Mouse (Mus musculus): ENCODE results near the gene Vegfa.

Gene Vegfa

DNA sequence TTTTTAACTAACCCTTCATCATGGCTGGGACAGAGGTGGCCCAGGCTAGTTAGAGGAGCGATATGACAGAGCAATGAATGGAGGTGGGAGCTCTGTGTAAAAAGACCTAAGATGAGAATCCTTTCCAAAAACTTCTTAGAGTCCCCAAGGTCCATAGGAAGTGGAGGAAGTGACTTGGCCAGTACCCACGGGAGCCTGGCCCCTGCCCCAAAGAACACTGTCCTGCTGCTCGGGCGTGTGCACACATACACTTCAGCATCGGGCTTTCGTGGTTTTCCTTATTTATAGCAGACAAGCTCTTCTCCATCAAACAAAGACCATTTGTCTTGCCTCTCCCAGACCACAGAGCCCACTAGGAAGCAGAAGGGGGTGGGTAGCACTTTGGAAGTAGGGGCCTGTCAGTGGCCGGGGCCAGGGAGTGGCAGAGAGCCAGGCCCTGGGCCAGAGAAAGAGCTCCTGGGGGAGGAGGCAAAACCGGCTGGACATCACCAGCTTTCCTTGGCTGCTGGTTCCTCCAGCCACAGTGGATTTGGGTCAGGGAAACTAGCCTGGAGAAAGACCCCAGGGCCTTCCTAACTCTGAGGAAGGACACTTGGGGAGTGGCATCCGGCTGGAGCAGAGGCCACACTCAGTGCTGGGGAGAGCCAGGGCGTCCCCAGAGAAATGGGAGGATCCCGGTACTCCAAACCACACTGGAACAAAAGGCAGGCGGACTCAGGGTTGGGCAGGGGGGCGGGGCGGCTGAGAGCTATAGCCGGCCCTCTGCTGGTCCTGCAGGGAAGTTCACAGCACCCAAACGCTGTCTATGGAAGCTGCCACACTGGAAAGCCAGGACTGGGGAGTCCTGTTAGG is 4.9 kb downstream of the Vegfa start:
- CTCF ChIA-PET: interaction anchor here (0.5 to 0.7 kb wide), 3 partner anchors 29 to 293 kb away, joined by 3 to 6 read pairs (median 5); partner anchors contain the start of gene 1600014C23Rik

DNA sequence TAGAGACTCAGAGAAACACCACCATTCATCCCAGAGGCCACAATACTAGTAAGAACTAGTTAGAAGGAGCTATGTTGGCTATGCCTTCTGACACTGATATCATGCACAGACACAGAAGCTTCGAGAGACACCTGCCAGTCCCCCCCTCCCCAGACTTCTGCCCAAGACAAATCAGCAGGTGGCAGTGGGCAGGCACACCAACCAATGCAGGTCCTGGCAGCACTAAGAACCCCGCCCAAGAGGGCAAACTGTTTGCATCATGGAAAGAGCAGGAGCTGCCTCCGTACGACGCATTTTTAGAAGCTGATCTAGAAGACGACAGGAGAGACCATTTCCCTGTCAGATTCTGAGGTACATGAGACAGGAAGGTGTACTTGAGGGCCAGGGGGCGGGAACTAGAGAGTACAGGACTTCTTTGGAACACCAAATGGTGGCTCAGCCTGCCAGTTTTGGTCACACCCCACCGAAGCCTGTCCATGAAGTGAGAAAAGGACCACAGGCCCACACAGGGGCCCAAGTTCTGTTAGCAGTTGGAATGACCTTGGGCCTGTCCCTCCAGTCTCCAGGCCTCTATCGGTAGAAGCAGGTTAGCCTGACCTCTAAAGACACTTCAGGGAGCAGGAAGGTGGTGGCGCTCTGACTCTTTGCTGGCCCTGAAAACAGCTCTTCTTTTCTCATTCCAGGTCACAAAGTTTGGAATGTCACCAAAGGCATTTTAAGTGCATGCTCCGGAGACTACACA is 6.1 kb downstream of the Vegfa start:
- CTCF ChIA-PET: no interaction called here

DNA sequence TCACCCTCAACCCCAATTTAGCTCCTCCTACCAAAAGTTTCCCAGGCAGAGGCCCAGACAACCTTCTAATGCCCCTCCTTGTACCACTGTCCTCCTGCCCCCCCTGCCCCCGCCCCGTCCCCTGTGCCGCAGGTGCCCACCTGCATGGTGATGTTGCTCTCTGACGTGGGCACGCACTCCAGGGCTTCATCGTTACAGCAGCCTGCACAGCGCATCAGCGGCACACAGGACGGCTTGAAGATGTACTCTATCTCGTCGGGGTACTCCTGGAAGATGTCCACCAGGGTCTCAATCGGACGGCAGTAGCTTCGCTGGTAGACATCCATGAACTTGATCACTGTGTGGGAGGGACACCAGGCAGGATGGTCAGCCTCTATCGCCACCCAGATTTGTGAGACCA is 7.0 kb downstream of the Vegfa start:
- CTCF ChIA-PET: no interaction called here

GRCm38 (mm10) chr17:46024192-46024591 is 8.0 kb downstream of the Vegfa start:
- CTCF ChIA-PET: no interaction called here

- CTCF ChIA-PET: no interaction called here
Measured at GRCm38 (mm10) chr17:46023572-46023971, 8.6 kb downstream of the Vegfa start.

- CTCF ChIA-PET: no interaction called here
Measured at GRCm38 (mm10) chr17:46022934-46023333, 9.2 kb downstream of the Vegfa start.

DNA sequence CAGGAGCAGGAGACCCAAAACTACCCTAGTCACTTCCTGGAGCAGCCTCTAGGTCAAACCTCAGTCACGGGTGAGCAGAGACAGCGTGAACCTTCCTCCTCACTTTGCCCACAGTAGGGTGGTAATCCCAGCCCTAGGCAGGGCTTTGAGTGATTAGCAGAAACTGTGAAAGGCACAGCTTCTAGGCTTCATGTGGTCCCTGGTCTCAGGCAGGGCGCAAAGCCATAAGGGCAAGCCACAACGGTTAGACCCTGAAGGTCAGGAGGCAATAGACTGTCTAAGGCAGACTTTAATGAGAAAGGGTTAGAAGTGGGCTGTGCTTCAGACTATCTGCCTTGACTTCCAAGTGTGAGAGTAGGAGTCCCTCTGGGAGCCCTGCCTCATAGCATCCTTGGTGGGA is 9.7 kb downstream of the Vegfa start:
- CTCF ChIA-PET: no interaction called here

- CTCF ChIA-PET: no interaction called here
Measured at GRCm38 (mm10) chr17:46021760-46022159, 10.4 kb downstream of the Vegfa start.

GRCm38 (mm10) chr17:46021173-46021572 is 11.0 kb downstream of the Vegfa start:
- CTCF ChIA-PET: no interaction called here

DNA sequence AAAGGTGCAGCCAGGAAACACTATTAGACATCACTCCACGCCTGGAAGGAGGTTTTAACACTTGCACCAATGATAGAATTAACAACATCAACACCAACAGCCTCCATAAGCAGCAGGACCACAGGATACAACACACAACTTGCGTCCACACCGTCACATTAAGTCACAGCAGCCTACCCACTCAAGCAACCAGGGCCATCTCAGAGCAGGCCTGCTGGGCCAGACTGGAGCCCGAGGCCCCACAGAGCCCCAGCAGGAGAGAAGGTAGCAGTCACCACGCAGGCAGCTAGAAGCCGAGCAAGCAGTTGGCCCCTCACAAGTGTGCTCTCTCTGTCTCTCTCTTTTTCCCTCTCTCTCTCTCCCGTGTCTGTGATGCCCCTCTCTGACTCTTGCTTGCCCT is 11.6 kb downstream of the Vegfa start:
- CTCF ChIA-PET: no interaction called here

DNA sequence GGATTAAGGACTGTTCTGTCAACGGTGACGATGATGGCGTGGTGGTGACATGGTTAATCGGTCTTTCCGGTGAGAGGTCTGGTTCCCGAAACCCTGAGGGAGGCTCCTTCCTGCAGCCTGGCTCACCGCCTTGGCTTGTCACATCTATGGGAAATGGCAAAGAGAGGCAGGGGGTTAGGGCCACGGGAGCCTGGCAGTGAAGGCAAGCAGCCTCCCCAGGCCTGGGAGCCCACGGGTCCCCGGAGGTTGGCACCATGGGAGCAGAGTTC is 13.5 kb downstream of the Vegfa start:
- CTCF ChIA-PET: no interaction called here

DNA sequence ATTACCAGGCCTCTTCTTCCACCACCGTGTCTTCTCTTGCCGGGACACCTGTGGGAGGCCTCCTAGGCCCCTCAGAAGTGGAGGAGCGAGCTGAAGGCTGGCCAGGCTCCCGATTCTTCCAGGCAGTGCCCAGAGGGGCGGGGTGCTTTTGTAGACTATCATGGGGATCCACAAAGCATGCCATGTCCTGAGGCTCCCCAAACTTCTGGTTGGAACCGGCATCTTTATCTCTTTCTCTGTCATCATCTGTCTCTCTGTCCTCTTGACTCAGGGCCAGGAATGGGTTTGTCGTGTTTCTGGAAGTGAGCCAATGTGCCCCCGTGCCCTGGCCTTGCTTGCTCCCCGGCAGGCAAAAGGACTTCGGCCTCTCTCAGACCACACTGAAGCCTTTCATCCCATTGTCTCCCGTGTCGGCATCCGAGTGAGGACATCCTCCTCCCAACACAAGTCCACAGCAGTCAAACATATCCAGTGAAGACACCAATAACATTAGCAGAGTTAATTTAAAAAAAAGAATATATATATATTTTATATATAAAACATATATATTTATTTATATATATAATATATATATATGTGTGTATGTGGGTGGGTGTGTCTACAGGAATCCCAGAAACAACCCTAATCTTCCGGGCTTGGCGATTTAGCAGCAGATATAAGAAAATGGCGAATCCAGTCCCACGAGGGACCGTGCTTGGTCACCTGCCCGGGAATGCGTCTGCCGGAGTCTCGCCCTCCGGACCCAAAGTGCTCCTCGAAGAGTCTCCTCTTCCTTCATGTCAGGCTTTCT is 14.0 kb downstream of the Vegfa start:
- CTCF ChIA-PET: no interaction called here

DNA sequence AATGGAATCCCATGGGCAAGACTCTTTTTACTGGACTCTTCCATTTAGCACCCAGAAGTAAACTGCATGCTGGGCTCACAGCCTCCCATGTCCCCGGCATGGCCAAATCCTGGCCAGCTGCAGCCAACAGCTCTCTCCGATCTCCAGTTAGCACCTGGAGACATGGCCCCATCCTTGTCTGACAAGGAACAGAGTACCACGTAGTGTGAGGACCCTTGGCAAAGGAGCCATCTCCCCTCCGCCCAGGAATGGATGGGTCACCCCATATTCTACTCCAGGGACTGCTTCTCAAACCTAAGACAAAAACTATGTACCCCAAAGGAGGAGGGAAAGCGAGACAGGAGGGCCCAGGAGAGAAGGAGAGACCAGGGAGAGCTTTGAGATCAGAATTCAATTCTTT is 15.6 kb downstream of the Vegfa start:
- CTCF ChIA-PET: no interaction called here

GRCm38 (mm10) chr17:46015967-46016366 is 16.2 kb downstream of the Vegfa start:
- CTCF ChIA-PET: no interaction called here

GRCm38 (mm10) chr17:46014935-46015334 is 17.2 kb downstream of the Vegfa start:
- CTCF ChIA-PET: no interaction called here

GRCm38 (mm10) chr17:46013549-46013948 is 18.6 kb downstream of the Vegfa start:
- CTCF ChIA-PET: no interaction called here

DNA sequence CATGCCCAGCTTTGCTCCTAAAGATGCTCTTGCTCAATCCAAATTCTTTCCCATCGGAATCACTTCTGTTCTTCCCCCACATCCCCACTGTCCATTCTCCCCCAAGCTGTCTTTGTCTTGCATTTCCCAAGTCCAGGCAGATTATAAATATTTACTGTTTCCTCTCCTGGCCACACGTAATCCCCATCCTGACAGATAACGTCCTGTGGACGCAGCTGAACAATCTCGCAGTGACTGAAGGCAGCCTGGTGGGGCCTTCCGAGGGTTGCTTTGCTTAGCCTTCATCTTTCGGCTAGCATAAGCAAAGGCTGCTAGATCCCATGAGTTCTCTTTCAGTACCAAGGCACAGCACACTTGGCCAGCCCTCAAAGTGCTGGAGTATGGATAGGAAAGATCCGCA is 20.0 kb downstream of the Vegfa start:
- CTCF ChIA-PET: no interaction called here

DNA sequence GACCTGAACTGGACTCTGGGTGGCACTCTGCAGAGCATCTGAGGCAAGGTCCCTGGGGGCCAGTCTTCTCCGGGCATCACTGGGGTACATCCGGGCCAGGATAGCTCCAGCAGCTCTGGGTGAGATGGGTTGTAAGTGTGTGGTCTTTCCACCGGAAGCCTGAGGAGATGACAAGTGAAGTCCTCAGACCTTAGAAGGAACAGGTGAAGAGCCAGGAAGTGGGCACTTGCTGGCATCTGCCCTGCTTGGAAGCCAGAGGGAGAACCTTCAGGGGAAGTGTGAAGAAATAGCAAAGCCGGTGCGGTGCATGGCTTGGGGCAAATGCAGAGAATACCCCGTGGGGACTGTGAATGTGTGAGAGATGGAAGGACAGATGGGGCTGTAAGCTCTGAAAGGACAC is 21.7 kb downstream of the Vegfa start:
- CTCF ChIA-PET: no interaction called here

DNA sequence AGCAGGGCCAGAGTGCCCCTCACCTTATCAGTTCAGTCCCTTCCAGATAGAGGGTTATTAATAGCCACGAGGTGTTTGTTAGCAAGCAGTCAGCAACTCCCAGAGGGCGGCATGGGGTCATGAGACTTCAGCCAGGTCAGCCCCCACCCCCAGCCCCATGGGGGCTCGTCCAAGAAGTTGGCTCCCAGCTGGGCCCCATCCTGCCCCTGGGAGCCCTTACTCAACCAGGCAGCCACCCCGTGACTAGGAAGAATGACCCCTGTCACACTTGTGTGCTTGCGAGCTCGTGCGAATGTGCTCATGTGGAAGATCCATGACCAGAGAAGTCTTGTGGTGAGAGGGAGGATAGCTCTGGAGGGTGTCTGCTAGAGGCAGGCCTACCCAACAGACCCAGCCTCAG is 23.0 kb downstream of the Vegfa start:
- CTCF ChIA-PET: no interaction called here

GRCm38 (mm10) chr17:46005458-46005857 is 26.7 kb downstream of the Vegfa start:
- CTCF ChIA-PET: no interaction called here

- CTCF ChIA-PET: no interaction called here
Measured at GRCm38 (mm10) chr17:46004482-46004881, 27.7 kb downstream of the Vegfa start.

GRCm38 (mm10) chr17:46003717-46004481 is 28.3 kb downstream of the Vegfa start:
- CTCF ChIA-PET: no interaction called here

Data from spleen, embryonic (tissue).